Mouse (Mus musculus): ENCODE data around the gene Fastk. TPM values are rescaled to one million over a fixed set of nuclear protein-coding genes. Genes with fewer than 3 reads are reported as not detected.

The Fastk gene
- polyA plus RNA-seq, 1 experiment from 2014 or later = 100 TPM

- H3K4me1 ChIP-seq = peaks cover 52% of the 10 kb centered on the region
- peak overlapping the region; percentile 78 for H3K27ac ChIP-seq (replicated peaks)
- H3K36me3 ChIP-seq (replicated peaks) = peaks cover 52% of the 10 kb centered on the region
- peaks cover 37% of the 10 kb centered on the region for H3K27me3 ChIP-seq (replicated peaks; ENCODE audit: low read depth, poor library complexity, severe bottlenecking)
- H3K9me3 ChIP-seq = no peaks in the 10 kb centered on the region
- WGBS = 2% methylated on average over 67 of the region's 67 CpGs
- DNase-seq (ENCODE audit: low spot score) = peak; percentile 67
- peak overlapping the region; percentile 64 for H3K4me3 ChIP-seq
These were observed 29.7 kb upstream of the Fastk start for GRCm38 (mm10) chr5:24474723-24475261.

- H3K4me1 ChIP-seq = peaks cover 58% of the 10 kb centered on the region
- H3K36me3 ChIP-seq (replicated peaks) = peaks cover 46% of the 10 kb centered on the region
- H3K27me3 ChIP-seq (replicated peaks; ENCODE audit: low read depth, poor library complexity, severe bottlenecking) = peaks cover 37% of the 10 kb centered on the region
- no peaks in the 10 kb centered on the region for H3K9me3 ChIP-seq
- H3K27ac ChIP-seq (replicated peaks) = peak overlapping the region; percentile 78
- under 1% methylated on average over 77 of the region's 77 CpGs for WGBS
- peak; percentile 75 for DNase-seq (ENCODE audit: low spot score)
- H3K4me3 ChIP-seq = peak overlapping the region; percentile 64
These were observed 29.1 kb upstream of the Fastk start for GRCm38 (mm10) chr5:24474025-24474722.

- H3K27ac ChIP-seq (replicated peaks) = 0 out of 2 replicates have a peak overlapping the region, but pooled peaks have one; percentile 5
- H3K27me3 ChIP-seq (replicated peaks; ENCODE audit: low read depth, poor library complexity, severe bottlenecking) = peaks cover 37% of the 10 kb centered on the region
- peak overlapping the region; percentile 64 for H3K4me3 ChIP-seq
- H3K4me1 ChIP-seq = peaks cover 63% of the 10 kb centered on the region
- H3K36me3 ChIP-seq (replicated peaks) = peaks cover 35% of the 10 kb centered on the region
- 9% methylated on average over 7 of the region's 7 CpGs for WGBS
- peak; percentile 74 for DNase-seq (ENCODE audit: low spot score)
- no peaks in the 10 kb centered on the region for H3K9me3 ChIP-seq
These were observed 28.0 kb upstream of the Fastk start for GRCm38 (mm10) chr5:24472884-24473619.

- H3K27ac ChIP-seq (replicated peaks) = no peak overlapping the region
- 14% methylated on average over 5 of the region's 5 CpGs for WGBS
- H3K36me3 ChIP-seq (replicated peaks) = peaks cover 11% of the 10 kb centered on the region; the same call in 1 of the 2 replicates
- H3K27me3 ChIP-seq (replicated peaks; ENCODE audit: low read depth, poor library complexity, severe bottlenecking) = peaks cover 31% of the 10 kb centered on the region
- no peak overlapping the region for H3K4me3 ChIP-seq
- H3K9me3 ChIP-seq = no peaks in the 10 kb centered on the region
- peaks cover 72% of the 10 kb centered on the region for H3K4me1 ChIP-seq
- peak; percentile 79 for DNase-seq (ENCODE audit: low spot score)
These were observed 25.5 kb upstream of the Fastk start for GRCm38 (mm10) chr5:24470600-24470999.

GRCm38 (mm10) chr5:24466762-24467161, 21.7 kb upstream of the Fastk start:
- peaks cover 36% of the 10 kb centered on the region for H3K4me1 ChIP-seq
- no peak overlapping the region for H3K4me3 ChIP-seq
- no peak overlapping the region for H3K27ac ChIP-seq (replicated peaks)
- H3K9me3 ChIP-seq = no peaks in the 10 kb centered on the region
- 60% methylated on average over 12 of the region's 12 CpGs for WGBS
- no peak for DNase-seq (ENCODE audit: low spot score)
- peaks cover 14% of the 10 kb centered on the region for H3K36me3 ChIP-seq (replicated peaks)
- no peaks in the 10 kb centered on the region for H3K27me3 ChIP-seq (replicated peaks; ENCODE audit: low read depth, poor library complexity, severe bottlenecking)

- 62% methylated on average over 7 of the region's 7 CpGs for WGBS
- DNase-seq (ENCODE audit: low spot score) = no peak
- Histone ChIP-seq H3K27me3 (replicated peaks; ENCODE audit: low read depth, poor library complexity, severe bottlenecking) (0 out of 2 replicates have a peak, but pooled peaks cover 3% of the 10 kb centered on the region), H3K4me1 (peaks cover 53% of the 10 kb centered on the region), H3K27ac (replicated peaks) (0 out of 2 replicates have a peak overlapping the region, but pooled peaks have one; percentile 51), H3K9me3 (no peaks in the 10 kb centered on the region), H3K4me3 (peak overlapping the region; percentile 23), H3K36me3 (replicated peaks) (peaks cover 55% of the 10 kb centered on the region)
These were observed 10.5 kb upstream of the Fastk start for GRCm38 (mm10) chr5:24455613-24456012.

GRCm38 (mm10) chr5:24455076-24455475, 10.0 kb upstream of the Fastk start:
- Histone ChIP-seq H3K9me3 (no peaks in the 10 kb centered on the region), H3K27me3 (replicated peaks; ENCODE audit: low read depth, poor library complexity, severe bottlenecking) (peaks cover 7% of the 10 kb centered on the region), H3K36me3 (replicated peaks) (peaks cover 50% of the 10 kb centered on the region), H3K4me1 (peaks cover 51% of the 10 kb centered on the region), H3K27ac (replicated peaks) (0 out of 2 replicates have a peak overlapping the region, but pooled peaks have one; percentile 51), H3K4me3 (peak overlapping the region; percentile 23)
- no peak for DNase-seq (ENCODE audit: low spot score)
- 68% methylated on average over 3 of the region's 3 CpGs for WGBS

GRCm38 (mm10) chr5:24453985-24454303, 8.9 kb upstream of the Fastk start:
- H3K27ac ChIP-seq (replicated peaks) = peak overlapping the region; percentile 94; the same call in 1 of the 2 replicates
- DNase-seq (ENCODE audit: low spot score) = no peak
- peaks cover 50% of the 10 kb centered on the region for H3K4me1 ChIP-seq
- peaks cover 16% of the 10 kb centered on the region for H3K27me3 ChIP-seq (replicated peaks; ENCODE audit: low read depth, poor library complexity, severe bottlenecking)
- WGBS = 25% methylated on average over 2 of the region's 2 CpGs
- no peaks in the 10 kb centered on the region for H3K9me3 ChIP-seq
- peaks cover 42% of the 10 kb centered on the region for H3K36me3 ChIP-seq (replicated peaks)
- H3K4me3 ChIP-seq = peak overlapping the region; percentile 87

- H3K9me3 ChIP-seq = no peaks in the 10 kb centered on the region
- H3K27me3 ChIP-seq (replicated peaks; ENCODE audit: low read depth, poor library complexity, severe bottlenecking) = peaks cover 21% of the 10 kb centered on the region
- peak; percentile 26 for DNase-seq (ENCODE audit: low spot score)
- peaks cover 50% of the 10 kb centered on the region for H3K4me1 ChIP-seq
- peaks cover 37% of the 10 kb centered on the region for H3K36me3 ChIP-seq (replicated peaks)
- H3K27ac ChIP-seq (replicated peaks) = peak overlapping the region; percentile 94
- H3K4me3 ChIP-seq = peak overlapping the region; percentile 87
- 14% methylated on average over 5 of the region's 5 CpGs for WGBS
These were observed 8.3 kb upstream of the Fastk start for GRCm38 (mm10) chr5:24453283-24453984.

- Histone ChIP-seq H3K9me3 (no peaks in the 10 kb centered on the region), H3K27ac (replicated peaks) (peak overlapping the region; percentile 94), H3K27me3 (replicated peaks; ENCODE audit: low read depth, poor library complexity, severe bottlenecking) (peaks cover 22% of the 10 kb centered on the region), H3K4me3 (peak overlapping the region; percentile 87), H3K36me3 (replicated peaks) (peaks cover 30% of the 10 kb centered on the region), H3K4me1 (peaks cover 54% of the 10 kb centered on the region)
- whole genome bisulfite sequencing = under 1% methylated on average over 29 of the region's 29 CpGs
- DNase-seq (ENCODE audit: low spot score) = peak; percentile 52
These were observed 7.7 kb upstream of the Fastk start for GRCm38 (mm10) chr5:24452691-24453233.

GRCm38 (mm10) chr5:24452030-24452690, 7.1 kb upstream of the Fastk start, which contains the start of gene Agap3:
Gene Agap3 (plus strand): TSS chr5:24452177.
- Histone ChIP-seq H3K4me1 (peaks cover 60% of the 10 kb centered on the region), H3K36me3 (replicated peaks) (peaks cover 24% of the 10 kb centered on the region), H3K27me3 (replicated peaks; ENCODE audit: low read depth, poor library complexity, severe bottlenecking) (peaks cover 22% of the 10 kb centered on the region), H3K9me3 (no peaks in the 10 kb centered on the region), H3K4me3 (peak within 1 kb of the TSS; percentile 87), H3K27ac (replicated peaks) (peak within 1 kb of the TSS; percentile 94)
- DNase-seq (ENCODE audit: low spot score) = peak; percentile 64
- WGBS = 1% methylated on average over 81 of the region's 85 CpGs

Measured in embryonic facial prominence, embryonic 10.5 days (tissue).